Comparison of ENCODE assay signal across 8 mouse cellular contexts in genomic region chr11:68902823-68903222, GRCm38 (mm10). TPM values are rescaled to one million over a fixed set of nuclear protein-coding genes. Genes with fewer than 3 reads are reported as not detected.
DNase-seq lines count a peak whose midpoint lies in the region; ATAC-seq and TF ChIP-seq lines count a peak whose summit lies in the region.

No protein-coding gene starts in this region.

- H3K9ac ChIP-seq in liver, embryonic 14.5 days (replicated peaks), result peak overlapping the region; percentile 100

- peaks cover 3% of the 10 kb centered on the region for H3K27me3 ChIP-seq in erythroblast, embryonic 14.5 days (ENCODE audit: control insufficient read depth)
- H3K27me3 ChIP-seq in testis, adult 2 months (ENCODE audit: control insufficient read depth, insufficient read depth, low read length), result no peaks in the 10 kb centered on the region
- no peaks in the 10 kb centered on the region for H3K27me3 ChIP-seq in liver, embryonic 14.5 days (ENCODE audit: control insufficient read depth, insufficient read depth, low read length)

- H3K27ac ChIP-seq in testis, adult 2 months (ENCODE audit: control insufficient read depth, insufficient read depth, low read depth, low read length), result no peak overlapping the region
- peak overlapping the region; percentile 7 for H3K27ac ChIP-seq in liver, embryonic 14.5 days

- TF ChIP-seq EP300 in liver, embryonic 14.5 days (IDR thresholded peaks at IDR 0.05; ENCODE audit: low read depth), result no peak

- DNase-seq in testis, postnatal 10 days (ENCODE audit: low spot score), result no peak
- DNase-seq in liver, embryonic 14.5 days (ENCODE audit: low read depth in 3 of 3, low spot score in 3 of 3), result no peak
- no peak for DNase-seq in thymus, postnatal 0 days (ENCODE audit: low spot score)
- no peak for DNase-seq in urinary bladder, postnatal 36 days (ENCODE audit: low spot score in 2 of 2)

- H3K4me3 ChIP-seq in erythroblast, embryonic 14.5 days (replicated peaks), result peak overlapping the region; percentile 76
- H3K4me3 ChIP-seq in testis, adult 2 months (ENCODE audit: control insufficient read depth, low read depth, low read length), result 0 out of 2 replicates have a peak overlapping the region, but pooled peaks have one; percentile 3
- H3K4me3 ChIP-seq in liver, embryonic 14.5 days (ENCODE audit: insufficient read depth in 1 of 2, low read depth in 2 of 2, low read length in 2 of 2), result peak overlapping the region; percentile 93 to 95

- peaks cover 45% of the 10 kb centered on the region for H3K4me1 ChIP-seq in erythroblast, embryonic 14.5 days (ENCODE audit: control insufficient read depth)
- H3K4me1 ChIP-seq in testis, adult 2 months (ENCODE audit: control insufficient read depth, insufficient read depth, low read length), result peaks cover 2% of the 10 kb centered on the region; the same call in 1 of the 2 replicates
- peaks cover 16 to 26% of the 10 kb centered on the region in 2 experiments for H3K4me1 ChIP-seq in liver, embryonic 14.5 days (replicated peaks; ENCODE audit: control insufficient read depth in 2 of 2, insufficient read depth in 2 of 2, low read length in 1 of 2)

- peak overlapping the region; percentile 72 for H3K4me2 ChIP-seq in liver, embryonic 14.5 days (ENCODE audit: low read depth)

- H3K9me3 ChIP-seq in erythroblast, embryonic 14.5 days (ENCODE audit: control insufficient read depth, low read length), result no peaks in the 10 kb centered on the region
- H3K9me3 ChIP-seq in liver, embryonic 14.5 days (ENCODE audit: control insufficient read depth, low read length), result no peaks in the 10 kb centered on the region

- no peak for TF ChIP-seq POLR2A in testis, adult 2 months (IDR thresholded peaks at IDR 0.05; ENCODE audit: control insufficient read depth, low read depth, low read length)

- no peak for TF ChIP-seq CTCF in testis, adult 2 months (IDR thresholded peaks at IDR 0.05; ENCODE audit: control insufficient read depth, insufficient read depth, insufficient replicate concordance, low read depth, low read length)
- TF ChIP-seq CTCF in liver, embryonic 14.5 days (IDR thresholded peaks at IDR 0.05; ENCODE audit: low read depth), result no peak

- no peak for ATAC-seq in erythroblast, adult 5-6 weeks (replicated peaks; ENCODE audit: low FRiP score, poor library complexity, severe bottlenecking)
- ATAC-seq in liver, embryonic 14.5 days (ENCODE audit: insufficient read depth), result no peak
- ATAC-seq in megakaryocyte progenitor cell, adult 5-6 weeks (replicated peaks; ENCODE audit: poor library complexity), result no peak

- H3K36me3 ChIP-seq in erythroblast, embryonic 14.5 days (ENCODE audit: control insufficient read depth), result peaks cover 52% of the 10 kb centered on the region
- H3K36me3 ChIP-seq in testis, adult 2 months (ENCODE audit: control insufficient read depth, insufficient read depth, low read length), result peaks cover 5% of the 10 kb centered on the region
- peaks cover 35% of the 10 kb centered on the region for H3K36me3 ChIP-seq in liver, embryonic 14.5 days (replicated peaks; ENCODE audit: control insufficient read depth, insufficient read depth, low read depth)

- WGBS in liver, embryonic 14.5 days (ENCODE audit: insufficient replicate concordance), result 49% methylated on average over 5 of the region's 5 CpGs

RNA-seq across cellular contexts. Expression of gene Rpl26, which starts 1.4 kb away (rescaled TPM):
- polyA plus RNA-seq in erythroblast, embryonic 14.5 days (2012), result 7.0 and 11.1 TPM in 2 replicates
- total RNA-seq in erythroblast, adult 5-6 weeks (2015; ENCODE audit: low replicate concordance), result 757 and 872 TPM in 2 replicates
- total RNA-seq in erythroblast, adult 5-6 weeks (2017; ENCODE audit: low replicate concordance), result 762 and 834 TPM in 2 replicates
- polyA plus RNA-seq in testis, adult 2 months (2012; rRNA removed), result 938 and 997 TPM in 2 replicates
- 1,827 and 1,859 TPM in 2 replicates for polyA plus RNA-seq in liver, embryonic 14.5 days (2012; rRNA removed)
- 829 and 850 TPM in 2 replicates for polyA plus RNA-seq in liver, embryonic 14.5 days (2014; fragmentation: Nextera tagmentation; extraction: Ambion mirVana)
- 1,221 and 1,303 TPM in 2 replicates for polyA plus RNA-seq in thymus, postnatal 0 days (2015; fragmentation: Nextera tagmentation; extraction: Ambion mirVana)
- total RNA-seq in megakaryocyte progenitor cell, adult 5-6 weeks (2015), result 3,945 and 4,034 TPM in 2 replicates
- total RNA-seq in megakaryocyte progenitor cell, adult 5-6 weeks (2017), result 6,407 and 6,432 TPM in 2 replicates

RNA-seq across cellular contexts. Expression of gene Rnf222, which starts 14.5 kb away (rescaled TPM):
- polyA plus RNA-seq in erythroblast, embryonic 14.5 days (2012), result 0.01 TPM in 1 of 2 replicates, not detected in the other
- not detected in 2 replicates for total RNA-seq in erythroblast, adult 5-6 weeks (2015; ENCODE audit: low replicate concordance)
- total RNA-seq in erythroblast, adult 5-6 weeks (2017; ENCODE audit: low replicate concordance), result not detected in 2 replicates
- 1.1 TPM in 2 replicates for polyA plus RNA-seq in testis, adult 2 months (2012; rRNA removed)
- 0.08 and 0.09 TPM in 2 replicates for polyA plus RNA-seq in liver, embryonic 14.5 days (2012; rRNA removed)
- polyA plus RNA-seq in liver, embryonic 14.5 days (2014; fragmentation: Nextera tagmentation; extraction: Ambion mirVana), result 0.10 TPM in 1 of 2 replicates, not detected in the other
- 0.05 TPM in 1 of 2 replicates, not detected in the other for polyA plus RNA-seq in thymus, postnatal 0 days (2015; fragmentation: Nextera tagmentation; extraction: Ambion mirVana)
- not detected in 2 replicates for total RNA-seq in megakaryocyte progenitor cell, adult 5-6 weeks (2015)
- total RNA-seq in megakaryocyte progenitor cell, adult 5-6 weeks (2017), result not detected in 2 replicates

RNA-seq across cellular contexts. Expression of gene Odf4, which starts 24.1 kb away (rescaled TPM):
- not detected in 2 replicates for polyA plus RNA-seq in erythroblast, embryonic 14.5 days (2012)
- total RNA-seq in erythroblast, adult 5-6 weeks (2015; ENCODE audit: low replicate concordance), result not detected in 2 replicates
- not detected in 2 replicates for total RNA-seq in erythroblast, adult 5-6 weeks (2017; ENCODE audit: low replicate concordance)
- 506 and 512 TPM in 2 replicates for polyA plus RNA-seq in testis, adult 2 months (2012; rRNA removed)
- polyA plus RNA-seq in liver, embryonic 14.5 days (2012; rRNA removed), result not detected in 2 replicates
- not detected in 2 replicates for polyA plus RNA-seq in liver, embryonic 14.5 days (2014; fragmentation: Nextera tagmentation; extraction: Ambion mirVana)
- polyA plus RNA-seq in thymus, postnatal 0 days (2015; fragmentation: Nextera tagmentation; extraction: Ambion mirVana), result not detected in 2 replicates
- not detected in 2 replicates for total RNA-seq in megakaryocyte progenitor cell, adult 5-6 weeks (2015)
- not detected in 2 replicates for total RNA-seq in megakaryocyte progenitor cell, adult 5-6 weeks (2017)

RNA-seq across cellular contexts. Expression of gene Ndel1, which starts 31.2 kb away (rescaled TPM):
- 6.3 and 6.6 TPM in 2 replicates for polyA plus RNA-seq in erythroblast, embryonic 14.5 days (2012)
- 26.3 and 30.7 TPM in 2 replicates for total RNA-seq in erythroblast, adult 5-6 weeks (2015; ENCODE audit: low replicate concordance)
- 54.4 and 55.6 TPM in 2 replicates for total RNA-seq in erythroblast, adult 5-6 weeks (2017; ENCODE audit: low replicate concordance)
- polyA plus RNA-seq in testis, adult 2 months (2012; rRNA removed), result 73.8 and 80.3 TPM in 2 replicates
- 20.2 and 21.1 TPM in 2 replicates for polyA plus RNA-seq in liver, embryonic 14.5 days (2012; rRNA removed)
- 28.1 and 30.8 TPM in 2 replicates for polyA plus RNA-seq in liver, embryonic 14.5 days (2014; fragmentation: Nextera tagmentation; extraction: Ambion mirVana)
- polyA plus RNA-seq in thymus, postnatal 0 days (2015; fragmentation: Nextera tagmentation; extraction: Ambion mirVana), result 57.1 and 60.3 TPM in 2 replicates
- total RNA-seq in megakaryocyte progenitor cell, adult 5-6 weeks (2015), result 26.2 and 28.0 TPM in 2 replicates
- total RNA-seq in megakaryocyte progenitor cell, adult 5-6 weeks (2017), result 35.9 and 40.5 TPM in 2 replicates

RNA-seq across cellular contexts. Expression of gene Arhgef15, which starts 54.5 kb away (rescaled TPM):
- not detected in 2 replicates for polyA plus RNA-seq in erythroblast, embryonic 14.5 days (2012)
- not detected in 2 replicates for total RNA-seq in erythroblast, adult 5-6 weeks (2015; ENCODE audit: low replicate concordance)
- total RNA-seq in erythroblast, adult 5-6 weeks (2017; ENCODE audit: low replicate concordance), result not detected in 2 replicates
- 3.7 and 3.8 TPM in 2 replicates for polyA plus RNA-seq in testis, adult 2 months (2012; rRNA removed)
- 1.4 and 3.5 TPM in 2 replicates for polyA plus RNA-seq in liver, embryonic 14.5 days (2012; rRNA removed)
- 0.89 and 1.2 TPM in 2 replicates for polyA plus RNA-seq in liver, embryonic 14.5 days (2014; fragmentation: Nextera tagmentation; extraction: Ambion mirVana)
- 1.0 and 1.1 TPM in 2 replicates for polyA plus RNA-seq in thymus, postnatal 0 days (2015; fragmentation: Nextera tagmentation; extraction: Ambion mirVana)
- not detected in 2 replicates for total RNA-seq in megakaryocyte progenitor cell, adult 5-6 weeks (2015)
- 0.04 and 0.98 TPM in 2 replicates for total RNA-seq in megakaryocyte progenitor cell, adult 5-6 weeks (2017)

Comparison
In these comparisons a context has a peak if more than half of its experiments do, and no peak if none do; other contexts are left out.
1. H3K4me3 ChIP-seq: peak in every context shown above with its lines; median percentile 94 in liver, embryonic 14.5 days; 76 in erythroblast, embryonic 14.5 days; 3 in testis, adult 2 months.
2. RNA of gene Rpl26, which starts 1.4 kb away (polyA plus RNA-seq): 829 to 1,859 TPM in liver, embryonic 14.5 days, 1,221 to 1,303 TPM in thymus, postnatal 0 days and 938 to 997 TPM in testis, adult 2 months; 7.0 to 11.1 TPM in erythroblast, embryonic 14.5 days; every median in the first group is over 10 times any median in the second.
3. RNA of gene Odf4, which starts 24.1 kb away (polyA plus RNA-seq): 506 to 512 TPM in testis, adult 2 months; not detected in erythroblast, embryonic 14.5 days, not detected in liver, embryonic 14.5 days and not detected in thymus, postnatal 0 days; every median in the first group is over 100 times any median in the second.